8 mouse cellular contexts compared by ENCODE assay signal in the genomic region with DNA sequence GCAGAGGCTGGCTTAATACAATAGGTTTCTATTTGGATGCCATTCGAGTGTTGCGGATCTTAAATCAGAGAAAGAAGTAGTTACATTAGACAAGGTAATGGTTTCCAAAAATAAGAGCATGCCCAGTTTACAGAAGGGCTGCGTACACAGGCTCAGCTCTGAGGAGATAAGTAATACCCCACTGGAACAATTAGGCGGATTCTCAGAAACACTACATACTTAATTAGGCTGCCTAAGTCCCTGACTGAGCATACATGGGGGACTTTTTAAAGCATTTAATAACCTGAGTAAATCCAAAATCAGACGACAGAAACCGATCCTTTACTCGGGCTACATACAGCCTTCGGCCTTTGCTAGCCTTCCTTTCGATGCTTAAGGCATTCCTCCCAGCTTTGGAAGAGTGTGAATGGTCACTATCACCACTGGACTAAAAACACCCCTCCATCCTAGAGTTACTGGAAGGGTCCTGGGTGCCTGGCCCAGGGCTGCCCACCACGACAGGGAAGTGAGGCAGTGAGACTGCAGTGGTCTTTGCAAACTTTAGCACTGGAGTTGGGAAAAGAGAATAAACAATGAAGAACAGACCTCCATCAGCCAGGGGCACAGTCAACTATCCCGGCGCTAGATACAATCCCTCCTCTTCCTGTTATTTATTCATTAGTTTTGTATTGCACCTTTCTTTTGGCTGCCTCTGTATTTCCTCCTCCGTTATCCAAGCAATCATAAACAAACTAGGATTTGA. TPM values are rescaled to one million over a fixed set of nuclear protein-coding genes. Genes with fewer than 3 reads are reported as not detected.
DNase-seq lines count a peak whose midpoint lies in the region; ATAC-seq and TF ChIP-seq lines count a peak whose summit lies in the region.
"Had no signal": no experiment of that assay in that cellular context is flagged by ENCODE, and none has a peak within 500 bp of the region (broad histone marks: within the 10 kb centered on the region; RNA-seq: fewer than 3 reads in every experiment).

No protein-coding gene starts in this region.

- TF ChIP-seq CTCF in lung, adult 2 months (IDR thresholded peaks at IDR 0.05; ENCODE audit: insufficient read depth, low read length) = no peak
- TF ChIP-seq CTCF in heart, postnatal 0 days (IDR thresholded peaks at IDR 0.05; ENCODE audit: low read depth) = no peak

- H3K36me3 ChIP-seq in heart, postnatal 0 days (replicated peaks; ENCODE audit: control insufficient read depth, insufficient read depth, low read length) = no peaks in the 10 kb centered on the region
- no peaks in the 10 kb centered on the region for H3K36me3 ChIP-seq in limb, embryonic 15.5 days
- H3K36me3 ChIP-seq in stomach, embryonic 16.5 days (ENCODE audit: control insufficient read depth, insufficient read depth, low read length) = no peaks in the 10 kb centered on the region

- peaks cover 10% of the 10 kb centered on the region for H3K4me1 ChIP-seq in lung, adult 2 months (ENCODE audit: control insufficient read depth, insufficient read depth, low read length)
- no peaks in the 10 kb centered on the region for H3K4me1 ChIP-seq in heart, postnatal 0 days (ENCODE audit: control insufficient read depth, insufficient read depth)
- peaks cover 24% of the 10 kb centered on the region for H3K4me1 ChIP-seq in limb, embryonic 15.5 days
- peaks cover 10% of the 10 kb centered on the region for H3K4me1 ChIP-seq in stomach, embryonic 16.5 days (ENCODE audit: control insufficient read depth, insufficient read depth, low read length)

- peak overlapping the region; percentile 94 for H3K4me3 ChIP-seq in lung, adult 2 months (replicated peaks; ENCODE audit: extremely low read depth, low read depth, low read length)
- H3K4me3 ChIP-seq in heart, postnatal 0 days (ENCODE audit: low read depth, low read length) = peak overlapping the region; percentile 86
- peak overlapping the region; percentile 69 for H3K4me3 ChIP-seq in limb, embryonic 15.5 days
- H3K4me3 ChIP-seq in stomach, embryonic 16.5 days (replicated peaks; ENCODE audit: low read length) = peak overlapping the region; percentile 74

- peak overlapping the region; percentile 90 for H3K9ac ChIP-seq in heart, postnatal 0 days (replicated peaks; ENCODE audit: low read depth, low read length)
- no peak overlapping the region for H3K9ac ChIP-seq in limb, embryonic 15.5 days
- peak overlapping the region; percentile 91 for H3K9ac ChIP-seq in stomach, embryonic 16.5 days (ENCODE audit: low read length)
- H3K9ac ChIP-seq: liver, embryonic 14.5 days had no signal

- peak overlapping the region; percentile 88 for H3K4me2 ChIP-seq in heart, postnatal 0 days (ENCODE audit: low read depth, low read length)
- H3K4me2 ChIP-seq in limb, embryonic 15.5 days = peak overlapping the region; percentile 90
- H3K4me2 ChIP-seq in stomach, embryonic 16.5 days (ENCODE audit: low read depth, low read length) = peak overlapping the region; percentile 89

- H3K27me3 ChIP-seq in heart, postnatal 0 days (ENCODE audit: control insufficient read depth, insufficient read depth, low read length) = no peaks in the 10 kb centered on the region
- H3K27me3 ChIP-seq in limb, embryonic 15.5 days = peaks cover 13% of the 10 kb centered on the region
- H3K27me3 ChIP-seq in stomach, embryonic 16.5 days (ENCODE audit: control insufficient read depth, insufficient read depth, low read length) = no peaks in the 10 kb centered on the region

- ATAC-seq in heart, postnatal 0 days (ENCODE audit: insufficient read depth, low read depth) = no peak
- ATAC-seq in limb, embryonic 15.5 days (ENCODE audit: insufficient number of reproducible peaks, low FRiP score, low TSS enrichment, low read depth) = no peak
- ATAC-seq in stomach, embryonic 16.5 days (ENCODE audit: insufficient read depth, low FRiP score) = no peak

- H3K27ac ChIP-seq in heart, postnatal 0 days (ENCODE audit: low read depth) = peak overlapping the region; percentile 90
- H3K27ac ChIP-seq in limb, embryonic 15.5 days = no peak overlapping the region
- H3K27ac ChIP-seq in stomach, embryonic 16.5 days (ENCODE audit: low read length) = peak overlapping the region; percentile 21; the same call in 1 of the 2 replicates
- H3K27ac ChIP-seq: liver, embryonic 14.5 days had no signal

- no peak for TF ChIP-seq POLR2A in lung, adult 2 months (IDR thresholded peaks at IDR 0.05; ENCODE audit: borderline replicate concordance, extremely low read depth, low read depth, low read length)

- no peak for DNase-seq in lung, adult 2 months
- DNase-seq in lung, postnatal 14 days = no peak
- no peak for DNase-seq in heart, postnatal 0 days (ENCODE audit: low spot score)
- no peak for DNase-seq in right cerebral cortex, postnatal 10 days (ENCODE audit: low spot score in 2 of 2)
- no peak for DNase-seq in adrenal gland, postnatal 10 days

- 37% methylated on average over 13 of the region's 13 CpGs for WGBS in lung, adult 2 months
- WGBS in heart, postnatal 0 days = 23% methylated on average over 13 of the region's 13 CpGs
- 40% methylated on average over 13 of the region's 13 CpGs for WGBS in limb, embryonic 15.5 days
- WGBS in stomach, embryonic 16.5 days = 34% methylated on average over 13 of the region's 13 CpGs

- no peaks in the 10 kb centered on the region for H3K9me3 ChIP-seq in heart, postnatal 0 days (replicated peaks; ENCODE audit: control insufficient read depth, low read length)
- no peaks in the 10 kb centered on the region for H3K9me3 ChIP-seq in limb, embryonic 15.5 days
- no peaks in the 10 kb centered on the region for H3K9me3 ChIP-seq in stomach, embryonic 16.5 days (replicated peaks; ENCODE audit: control insufficient read depth, low read length)

- TF ChIP-seq EP300 in heart, postnatal 0 days (IDR thresholded peaks at IDR 0.05; ENCODE audit: low read depth) = no peak

RNA-seq across cellular contexts. Expression of a gene that starts 1.8 kb away (rescaled TPM):
- polyA plus RNA-seq in lung, adult 2 months (2012; rRNA removed) = 13.8 and 17.3 TPM in 2 replicates
- total RNA-seq in heart, postnatal 0 days (2014; rRNA removed; ENCODE audit: low replicate concordance) = 17.1 and 18.4 TPM in 2 replicates
- 7.1 and 8.4 TPM in 2 replicates for polyA plus RNA-seq in heart, postnatal 0 days (2015; fragmentation: Nextera tagmentation; extraction: Ambion mirVana)
- 4.2 and 5.4 TPM in 2 replicates for polyA plus RNA-seq in limb, embryonic 15.5 days (2015; fragmentation: Nextera tagmentation; extraction: Ambion mirVana)
- 4.3 and 5.2 TPM in 2 replicates for polyA plus RNA-seq in stomach, embryonic 16.5 days (2015; fragmentation: Nextera tagmentation; extraction: Ambion mirVana)
- 1 to 10 TPM; 3.9 to 5.1 TPM for total RNA-seq in adrenal gland, postnatal 10 days (2021)
